21 mouse cellular contexts compared by ENCODE assay signal in the genomic region with DNA sequence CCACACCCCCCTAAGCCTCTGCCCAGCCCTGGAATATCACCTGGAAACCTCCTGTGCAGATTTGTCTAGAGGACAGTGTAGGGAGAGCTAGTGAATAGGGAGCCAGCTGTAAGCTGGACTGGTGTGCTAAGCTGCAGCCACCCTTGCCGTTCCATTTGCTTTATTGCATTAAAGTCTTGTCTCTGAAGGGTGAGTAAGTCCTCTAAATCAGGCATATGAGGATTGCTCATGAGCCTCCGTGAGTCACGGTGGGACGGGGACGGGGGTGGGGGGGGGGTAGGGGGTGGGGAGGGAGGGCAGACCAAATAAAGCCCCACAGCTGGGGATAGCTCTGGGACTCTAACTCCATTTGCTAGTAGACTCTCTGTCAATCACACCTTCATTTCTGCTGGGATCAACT. TPM values are rescaled to one million over a fixed set of nuclear protein-coding genes. Genes with fewer than 3 reads are reported as not detected.
DNase-seq lines count a peak whose midpoint lies in the region; ATAC-seq and TF ChIP-seq lines count a peak whose summit lies in the region.
"Had no signal": no experiment of that assay in that cellular context is flagged by ENCODE, and none has a peak within 500 bp of the region (broad histone marks: within the 10 kb centered on the region; RNA-seq: fewer than 3 reads in every experiment).

No protein-coding gene starts in this region.

- no peak for TF ChIP-seq CTCF in embryonic fibroblast, embryonic 13.5 days (IDR thresholded peaks at IDR 0.05; ENCODE audit: borderline replicate concordance, insufficient read depth, low read length)

- peak; percentile 42 for DNase-seq in adrenal gland, postnatal 14 days
- no peak for DNase-seq in adrenal gland, postnatal 25 days
- peak; percentile 57 for DNase-seq in 3T3-L1 (ENCODE audit: low read depth, low spot score)
- peak; percentile 85 for DNase-seq in NIH3T3 (ENCODE audit: low read depth)
- DNase-seq in natural killer cell, adult 2 months (ENCODE audit: low spot score in 2 of 2), result no peak
- no peak for DNase-seq in neural tube, embryonic 10.5 days (ENCODE audit: extremely low spot score, low spot score)
- DNase-seq: cerebellum, adult 11 months; cerebellum, adult 8-10 months; cerebellum, postnatal 14 days; embryo, embryonic 11 days; gastrocnemius, postnatal 14 days; heart, adult 2 months; heart, postnatal 14 days; kidney, adult 9 months had no signal

- peak overlapping the region; percentile 67 for H3K27ac ChIP-seq in embryonic fibroblast, embryonic 13.5 days (ENCODE audit: insufficient read depth, low read length)
- H3K27ac ChIP-seq: embryonic facial prominence, embryonic 15.5 days; forebrain, embryonic 15.5 days; heart, adult 2 months; heart, embryonic 15.5 days; hindbrain, embryonic 13.5 days had no signal

- peak; percentile 19; the same call in 1 of the 2 replicates for TF ChIP-seq POLR2A in embryonic fibroblast, embryonic 13.5 days (IDR thresholded peaks at IDR 0.05; ENCODE audit: low read depth, low read length)

- no peak overlapping the region for H3K4me3 ChIP-seq in embryonic fibroblast, embryonic 13.5 days (ENCODE audit: insufficient read depth, low read length)
- H3K4me3 ChIP-seq: embryonic facial prominence, embryonic 15.5 days; forebrain, embryonic 15.5 days; heart, adult 2 months; heart, embryonic 15.5 days; hindbrain, embryonic 13.5 days had no signal

- no peak for ATAC-seq in megakaryocyte progenitor cell, adult 5-6 weeks (replicated peaks; ENCODE audit: poor library complexity)
- ATAC-seq: forebrain, embryonic 15.5 days; intestine, embryonic 16.5 days had no signal

- peaks cover 13% of the 10 kb centered on the region for H3K4me1 ChIP-seq in embryonic fibroblast, embryonic 13.5 days (ENCODE audit: control insufficient read depth, insufficient read depth, low read length)
- H3K4me1 ChIP-seq: embryonic facial prominence, embryonic 15.5 days; forebrain, embryonic 15.5 days; heart, embryonic 15.5 days had no signal

RNA-seq across cellular contexts. Expression of gene Dusp5, which starts 14.7 kb away (rescaled TPM):
- total RNA-seq in adrenal gland, postnatal 14 days (2021), result 8.5 and 11.8 TPM in 2 replicates
- total RNA-seq in adrenal gland, postnatal 25 days (2021), result 6.0 and 11.3 TPM in 2 replicates
- polyA plus RNA-seq in embryonic fibroblast, embryonic 13.5 days (2011; ENCODE audit: insufficient read length, low read depth, missing spikeins), result 19.5 and 40.5 TPM in 2 replicates
- 6.8 and 7.1 TPM in 2 replicates for total RNA-seq in megakaryocyte progenitor cell, adult 5-6 weeks (2015)
- 3.4 and 6.0 TPM in 2 replicates for total RNA-seq in megakaryocyte progenitor cell, adult 5-6 weeks (2017)

RNA-seq across cellular contexts. Expression of gene Nutf2-ps1, which starts 45.3 kb away (rescaled TPM):
- 80.2 and 97.3 TPM in 2 replicates for total RNA-seq in adrenal gland, postnatal 14 days (2021)
- 52.6 and 90.3 TPM in 2 replicates for total RNA-seq in adrenal gland, postnatal 25 days (2021)
- polyA plus RNA-seq in embryonic fibroblast, embryonic 13.5 days (2011; ENCODE audit: insufficient read length, low read depth, missing spikeins), result 153 and 193 TPM in 2 replicates
- total RNA-seq in megakaryocyte progenitor cell, adult 5-6 weeks (2015), result 60.9 and 62.8 TPM in 2 replicates
- total RNA-seq in megakaryocyte progenitor cell, adult 5-6 weeks (2017), result 141 and 174 TPM in 2 replicates

RNA-seq across cellular contexts. Expression of gene Smc3, which starts 56.6 kb away (rescaled TPM):
- 38.2 and 43.8 TPM in 2 replicates for total RNA-seq in adrenal gland, postnatal 14 days (2021)
- 39.2 and 43.3 TPM in 2 replicates for total RNA-seq in adrenal gland, postnatal 25 days (2021)
- 54.2 and 67.8 TPM in 2 replicates for polyA plus RNA-seq in embryonic fibroblast, embryonic 13.5 days (2011; ENCODE audit: insufficient read length, low read depth, missing spikeins)
- 131 and 140 TPM in 2 replicates for total RNA-seq in megakaryocyte progenitor cell, adult 5-6 weeks (2015)
- total RNA-seq in megakaryocyte progenitor cell, adult 5-6 weeks (2017), result 109 and 155 TPM in 2 replicates

Comparison
In these comparisons a context has a peak if more than half of its experiments do, and no peak if none do; other contexts are left out.
1. DNase-seq: peak in adrenal gland, postnatal 14 days (single experiment), 3T3-L1 (single experiment) and NIH3T3 (single experiment); none in adrenal gland, postnatal 25 days (single experiment), natural killer cell, adult 2 months (0 of 2) and neural tube, embryonic 10.5 days (single experiment).